Mouse (Mus musculus) ES-E14 (cell line): Measurements from ENCODE around the gene C1qb. TPM values are rescaled to one million over a fixed set of nuclear protein-coding genes. Genes with fewer than 3 reads are reported as not detected.

Source experiments
- DNase-seq: peaks from one replicate; pipeline ENCODE4 v3.0.0-alpha.2; 2013; ENCODE audit warnings: low read depth, low spot score
- H3K27ac ChIP-seq: 2 replicates; pipeline ENCODE4 v1.5.1; 2012; ENCODE audit warnings: low read depth, mild to moderate bottlenecking, low read length, moderate library complexity, mixed read lengths; ENCODE audit not compliant: poor library complexity, insufficient read depth, severe bottlenecking
- H3K36me3 ChIP-seq: 2 replicates; pipeline ENCODE4 v1.6.1; 2012; ENCODE audit warnings: mild to moderate bottlenecking, low read length, moderate library complexity, mixed read lengths; ENCODE audit not compliant: control insufficient read depth, poor library complexity, insufficient read depth, severe bottlenecking
- H3K4me1 ChIP-seq, 2 experiments: fragments of 150-350 bp in 1 of 2; sonication (generic) in 1 of 2; 2 replicates each; pipeline ENCODE4 v1.6.1; 2012; ENCODE audit warnings: low read length in 2 of 2, mild to moderate bottlenecking in 1 of 2, mixed read lengths in 1 of 2; ENCODE audit not compliant: control insufficient read depth in 2 of 2, insufficient read depth in 2 of 2, poor library complexity in 1 of 2
- H3K4me3 ChIP-seq, 2 experiments: fragments of 150-350 bp in 1 of 2; sonication (generic) in 1 of 2; 2 replicates each; pipeline ENCODE4 v1.5.1; 2012; ENCODE audit warnings: low read length in 2 of 2, low read depth in 1 of 2, mild to moderate bottlenecking in 1 of 2, mixed read lengths in 1 of 2; ENCODE audit not compliant: insufficient read depth in 1 of 2, poor library complexity in 1 of 2, severe bottlenecking in 1 of 2
- H3K9ac ChIP-seq: 2 replicates; pipeline ENCODE4 v1.6.1; 2012; ENCODE audit warnings: low read depth, mild to moderate bottlenecking, low read length, mixed read lengths; ENCODE audit not compliant: poor library complexity, insufficient read depth, severe bottlenecking
- H3K9me3 ChIP-seq: fragments of 150-350 bp; sonication (generic); 2 replicates; pipeline ENCODE4 v1.6.1; 2012; ENCODE audit warnings: low read depth, mild to moderate bottlenecking, low read length; ENCODE audit not compliant: control insufficient read depth, insufficient read depth
- CHD2 ChIP-seq: IDR thresholded peaks from 2 replicates; pipeline ENCODE4 v1.6.1; 2014; ENCODE audit warnings: mild to moderate bottlenecking, low read depth, low read length, inconsistent platforms
- HCFC1 ChIP-seq: IDR thresholded peaks from 2 replicates; pipeline ENCODE4 v1.6.1; 2012; ENCODE audit warnings: low read length, inconsistent platforms, borderline replicate concordance; ENCODE audit not compliant: insufficient read depth
- MAFK ChIP-seq: IDR thresholded peaks from 2 replicates; pipeline ENCODE4 v1.6.1; 2014; ENCODE audit warnings: mild to moderate bottlenecking, low read depth, low read length, inconsistent platforms; ENCODE audit not compliant: insufficient read depth
- ZC3H11A ChIP-seq: IDR thresholded peaks from 2 replicates; pipeline ENCODE4 v1.6.1; 2012; ENCODE audit warnings: low read depth, mild to moderate bottlenecking, inconsistent platforms, low read length, borderline replicate concordance
- ZNF384 ChIP-seq: IDR thresholded peaks from 2 replicates; pipeline ENCODE4 v1.6.1; 2012; ENCODE audit warnings: low read depth, low read length, inconsistent platforms
- in situ Hi-C, 2 experiments: fragments of 600-800 bp; cut with MboI; formaldehyde crosslinking; loops; one replicate each; pipeline ENCODE4 v1.15.1; 2025; ENCODE audit warnings: low sequenced_read_pairs in 2 of 2, inconsistent platforms in 1 of 2; ENCODE audit not compliant: unreplicated experiment in 2 of 2
- total RNA-seq: library from RNA; depleted of rRNA; stranded (reverse); fragments of 300-350 nt; gene quantifications from 2 replicates; pipeline ENCODE4 v1.2.3, GENCODE M21; 2012

C1qb gene
- total RNA-seq, 1 experiment, result not detected

- H3K4me3 ChIP-seq, result no peak overlapping the region
- H3K9ac ChIP-seq, result no peak overlapping the region
- DNase-seq, result no peak
- H3K27ac ChIP-seq, result no peak overlapping the region
- H3K4me1 ChIP-seq, result peaks cover 0 to 9% of the 10 kb centered on the region in 2 experiments; a peak in 2 of 4 replicates
- in situ Hi-C loops, result no loop called here
- H3K36me3 ChIP-seq, result no peaks in the 10 kb centered on the region
- TF ChIP-seq HCFC1, result no peak
- TF ChIP-seq ZC3H11A, result no peak
- TF ChIP-seq CHD2, result no peak
- no peak for TF ChIP-seq MAFK
- no peak for TF ChIP-seq ZNF384
- no peaks in the 10 kb centered on the region for H3K9me3 ChIP-seq
These were observed 22.5 kb downstream of the C1qb start for GRCm38 (mm10) chr4:136863517-136863916.

DNA sequence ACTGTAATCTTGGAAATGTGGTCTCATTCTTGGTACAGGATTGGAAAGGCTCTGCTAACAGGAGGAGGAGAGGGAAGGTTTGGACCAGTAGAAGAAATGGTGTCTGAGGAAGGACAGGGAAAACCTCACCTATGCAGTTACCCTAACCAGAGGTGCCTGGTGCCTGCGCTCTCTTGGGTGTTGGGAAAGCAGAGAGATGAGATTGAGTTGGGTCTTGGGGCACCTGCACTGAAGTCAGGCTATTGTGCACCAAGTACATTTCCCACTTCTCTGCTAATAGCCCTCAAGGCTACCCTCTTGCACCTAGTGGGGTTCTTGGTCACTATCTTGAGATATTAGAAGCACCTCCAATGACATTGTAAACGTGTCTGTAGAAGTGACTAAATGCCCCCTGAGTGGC, 23.6 kb downstream of the C1qb start:
- H3K9ac ChIP-seq, result no peak overlapping the region
- TF ChIP-seq HCFC1, result no peak
- TF ChIP-seq ZNF384, result no peak
- TF ChIP-seq CHD2, result no peak
- no peak for TF ChIP-seq MAFK
- no peak for TF ChIP-seq ZC3H11A
- in situ Hi-C loops, result no loop called here
- H3K36me3 ChIP-seq, result no peaks in the 10 kb centered on the region
- H3K9me3 ChIP-seq, result no peaks in the 10 kb centered on the region
- H3K4me3 ChIP-seq, result no peak overlapping the region
- no peak for DNase-seq
- H3K27ac ChIP-seq, result no peak overlapping the region
- H3K4me1 ChIP-seq, result peaks cover 0 to 9% of the 10 kb centered on the region in 2 experiments; a peak in 2 of 4 replicates

GRCm38 (mm10) chr4:136861806-136862205, 24.2 kb downstream of the C1qb start:
- TF ChIP-seq CHD2 (no peak), HCFC1 (no peak)
- DNase-seq, result no peak
- H3K9ac ChIP-seq, result peak overlapping the region; percentile 12
- no peak overlapping the region for H3K27ac ChIP-seq
- no peaks in the 10 kb centered on the region for H3K9me3 ChIP-seq
- no peaks in the 10 kb centered on the region for H3K36me3 ChIP-seq
- peak overlapping the region; percentile 6 to 22; a peak in 2 of 4 replicates for H3K4me3 ChIP-seq
- in situ Hi-C loops, result no loop called here
- peaks cover 0 to 9% of the 10 kb centered on the region in 2 experiments; a peak in 2 of 4 replicates for H3K4me1 ChIP-seq

GRCm38 (mm10) chr4:136860022-136860421, 26.0 kb downstream of the C1qb start:
- in situ Hi-C loops, result no loop called here
- Histone ChIP-seq H3K9ac (no peak overlapping the region), H3K4me1 (peaks cover 0 to 7% of the 10 kb centered on the region in 2 experiments; a peak in 2 of 4 replicates), H3K4me3 (no peak overlapping the region), H3K36me3 (no peaks in the 10 kb centered on the region), H3K27ac (no peak overlapping the region), H3K9me3 (no peaks in the 10 kb centered on the region)
- TF ChIP-seq CHD2, result no peak
- no peak for TF ChIP-seq MAFK
- no peak for TF ChIP-seq ZNF384
- no peak for TF ChIP-seq HCFC1
- TF ChIP-seq ZC3H11A, result no peak
- DNase-seq, result no peak

DNA sequence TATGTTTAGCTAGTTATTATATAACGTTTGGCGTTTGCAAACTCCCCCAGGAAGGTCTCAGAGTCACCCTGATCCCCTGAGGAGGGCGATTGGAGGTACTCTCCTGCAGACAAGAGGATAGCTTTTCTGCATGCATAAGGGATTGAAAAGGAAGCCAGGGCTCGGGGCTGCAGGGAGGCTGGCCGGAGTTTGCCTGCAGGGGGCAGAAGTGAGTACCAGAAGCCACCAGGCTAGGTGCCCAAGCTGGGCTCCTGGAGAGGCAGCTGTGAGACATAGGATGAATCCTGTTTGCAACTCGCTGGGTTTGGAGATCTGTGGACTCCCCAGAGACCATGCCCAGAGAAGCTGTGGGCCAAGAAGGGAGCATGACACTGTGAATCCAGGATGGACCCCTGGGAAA, 30.9 kb downstream of the C1qb start:
- in situ Hi-C loops, result no loop called here
- 0 out of 2 replicates have a peak, but pooled peaks have one; percentile 24 for TF ChIP-seq ZC3H11A
- no peak for TF ChIP-seq MAFK
- Histone ChIP-seq H3K9me3 (no peaks in the 10 kb centered on the region), H3K9ac (no peak overlapping the region), H3K27ac (no peak overlapping the region), H3K4me3 (no peak overlapping the region), H3K36me3 (no peaks in the 10 kb centered on the region), H3K4me1 (no peaks in the 10 kb centered on the region; a peak in 1 of 4 replicates)
- no peak for DNase-seq
